Mouse (Mus musculus): ENCODE results near the gene Mpv17.

DNA sequence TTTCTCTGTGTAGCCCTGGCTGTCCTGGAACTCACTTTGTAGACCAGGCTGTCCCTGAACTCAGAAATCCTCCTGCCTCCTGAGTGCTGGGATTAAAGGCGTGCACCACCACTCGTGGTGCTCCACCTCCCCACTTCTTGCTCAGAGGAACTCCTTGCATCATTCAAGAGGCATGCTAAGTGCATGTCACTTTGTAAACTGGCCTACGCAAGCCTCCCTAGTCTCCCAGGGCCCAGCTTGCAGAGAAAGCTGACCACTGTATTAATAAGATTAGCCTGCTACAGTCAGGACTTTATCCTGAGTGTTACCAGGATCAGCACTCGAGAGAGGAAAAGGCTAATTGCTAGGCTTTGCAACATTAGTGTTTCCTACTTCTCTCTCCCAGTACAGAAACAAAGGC is 14.6 kb upstream of the Mpv17 start:
- TF ChIP-seq ZC3H11A (IDR thresholded peaks at IDR 0.05; ENCODE audit: borderline replicate concordance, low read depth, low read length) (no peak), ZNF384 (IDR thresholded peaks at IDR 0.05; ENCODE audit: low read depth, low read length) (no peak), HCFC1 (IDR thresholded peaks at IDR 0.05; ENCODE audit: borderline replicate concordance, insufficient read depth, low read length) (no peak), MAFK (IDR thresholded peaks at IDR 0.05; ENCODE audit: insufficient read depth, low read depth, low read length) (no peak), CHD2 (IDR thresholded peaks at IDR 0.05; ENCODE audit: low read depth, low read length) (no peak)
